Mouse (Mus musculus): ENCODE measurements around the gene Fbxo28. TPM values are rescaled to one million over a fixed set of nuclear protein-coding genes. Genes with fewer than 3 reads are reported as not detected.

Gene Fbxo28
- polyA plus RNA-seq (2015; fragmentation: Nextera tagmentation; extraction: Ambion mirVana), result 11.5 and 12.1 TPM in 2 replicates

DNA sequence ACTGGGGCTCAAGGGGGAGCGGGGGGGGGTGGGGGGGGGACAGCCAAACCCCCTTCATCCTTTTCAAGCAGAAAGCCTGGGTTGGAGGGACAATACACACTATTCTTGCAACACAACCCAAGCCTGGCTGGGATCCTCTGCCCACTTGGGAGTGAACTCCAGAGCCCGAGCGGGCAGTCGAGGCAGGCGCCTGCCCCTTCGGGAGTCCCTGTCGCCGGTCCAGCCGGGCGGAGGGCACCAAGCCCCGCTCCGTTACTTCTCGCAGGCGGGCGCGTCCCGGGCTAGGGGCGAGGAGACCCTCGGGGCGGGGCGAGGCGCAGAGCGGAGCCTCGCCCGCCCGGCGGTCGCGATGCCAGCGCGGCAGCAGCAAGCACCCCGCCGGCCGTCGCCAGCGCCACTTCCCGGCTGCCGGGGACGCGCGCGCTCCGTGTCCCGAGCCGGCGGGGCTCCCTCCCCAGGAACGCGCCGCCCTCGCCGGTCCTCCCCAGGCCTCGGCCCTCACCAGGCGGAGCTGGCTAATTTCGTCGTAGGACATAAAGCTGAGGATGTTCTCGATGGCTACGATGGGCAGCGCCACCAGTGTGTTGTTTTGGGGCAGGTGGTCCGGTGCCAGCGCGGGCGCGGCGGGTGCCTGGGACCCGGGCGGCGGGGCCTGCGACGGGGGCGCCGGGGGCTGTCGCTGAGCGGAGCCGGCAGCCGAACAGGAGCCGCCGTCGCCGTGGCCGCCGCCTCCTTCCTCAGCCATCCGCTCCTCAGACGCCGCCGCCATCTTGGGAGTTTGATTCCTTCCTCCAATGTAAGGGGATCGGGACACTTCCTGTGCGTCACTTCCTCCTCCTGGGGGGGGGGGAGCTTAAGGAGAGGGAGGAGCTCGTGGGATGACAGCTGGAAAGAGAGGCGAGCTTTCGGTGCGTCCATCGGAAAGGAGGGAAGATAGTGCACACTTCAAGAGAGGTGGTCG lies at the start of gene Fbxo28:
Fbxo28 (minus strand) TSS at position 809 of the 961 bp plus-strand sequence.
- H3K4me1 ChIP-seq (ENCODE audit: control insufficient read depth, insufficient read depth, low read length), result peaks cover 12% of the 10 kb centered on the region
- ATAC-seq, result peak; percentile 98
- peak within 1 kb of the TSS; percentile 91 for H3K9ac ChIP-seq (ENCODE audit: low read depth, low read length)
- peak within 1 kb of the TSS; percentile 98 for H3K4me3 ChIP-seq (ENCODE audit: low read length)
- no peaks in the 10 kb centered on the region for H3K36me3 ChIP-seq (ENCODE audit: control insufficient read depth, insufficient read depth, low read length)
- no peaks in the 10 kb centered on the region for H3K9me3 ChIP-seq (ENCODE audit: control insufficient read depth, low read length)
- peak within 1 kb of the TSS; percentile 67 for H3K27ac ChIP-seq (ENCODE audit: low read length)
- WGBS, result under 1% methylated on average over 90 of the region's 93 CpGs
- H3K4me2 ChIP-seq (ENCODE audit: low read depth, low read length), result peak within 1 kb of the TSS; percentile 88
- H3K27me3 ChIP-seq (replicated peaks; ENCODE audit: control insufficient read depth, insufficient read depth, low read length), result no peaks in the 10 kb centered on the region

DNA sequence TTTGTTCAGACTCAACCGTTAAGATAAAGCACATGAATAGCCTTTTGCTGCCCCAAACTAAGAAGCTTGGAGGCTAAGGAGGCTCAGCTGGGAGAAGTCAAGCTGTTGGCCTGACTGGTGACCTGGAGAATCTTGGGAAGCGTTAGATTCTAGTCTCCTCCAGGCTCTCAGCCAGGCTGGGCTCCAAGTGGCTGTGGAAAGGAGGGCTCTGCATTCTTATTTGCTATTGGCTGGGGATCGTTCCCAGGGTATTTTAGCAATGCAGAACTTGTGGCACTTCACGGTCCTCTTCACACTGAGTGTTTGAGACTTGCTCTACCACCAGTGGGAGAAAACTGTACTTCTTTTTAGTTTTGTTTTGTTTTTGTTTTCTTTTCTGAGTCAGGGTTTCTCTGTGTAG lies 47.3 kb upstream of the Fbxo28 start:
- no peak overlapping the region for H3K4me3 ChIP-seq (ENCODE audit: low read length)
- ATAC-seq, result no peak
- H3K4me2 ChIP-seq (ENCODE audit: low read depth, low read length), result no peak overlapping the region
- H3K36me3 ChIP-seq (ENCODE audit: control insufficient read depth, insufficient read depth, low read length), result no peaks in the 10 kb centered on the region
- WGBS, result 50% methylated on average over 4 of the region's 4 CpGs
- no peaks in the 10 kb centered on the region for H3K4me1 ChIP-seq (ENCODE audit: control insufficient read depth, insufficient read depth, low read length)
- H3K27ac ChIP-seq (ENCODE audit: low read length), result no peak overlapping the region
- H3K9me3 ChIP-seq (ENCODE audit: control insufficient read depth, low read length), result no peaks in the 10 kb centered on the region
- H3K9ac ChIP-seq (ENCODE audit: low read depth, low read length), result no peak overlapping the region
- no peaks in the 10 kb centered on the region for H3K27me3 ChIP-seq (replicated peaks; ENCODE audit: control insufficient read depth, insufficient read depth, low read length)

DNA sequence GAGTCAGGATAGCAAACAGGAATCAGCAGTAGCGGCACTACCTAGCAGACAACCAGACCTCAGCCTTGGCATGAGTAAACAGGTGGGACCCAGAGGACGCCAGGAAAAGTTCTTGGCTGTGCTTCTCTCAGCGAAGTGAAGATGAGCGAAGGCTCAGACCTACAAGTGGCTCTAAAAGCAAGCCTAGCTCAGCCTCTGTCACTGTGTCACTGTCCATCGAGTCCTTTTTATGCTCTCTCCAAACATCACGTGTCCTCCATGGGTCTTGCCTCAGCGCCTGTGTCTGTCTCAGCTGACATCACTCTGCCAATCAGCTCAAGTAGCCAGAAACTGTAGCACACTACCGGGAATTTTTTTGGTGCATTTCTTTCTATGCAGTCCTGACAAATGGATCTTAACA lies 45.0 kb upstream of the Fbxo28 start:
- no peaks in the 10 kb centered on the region for H3K9me3 ChIP-seq (ENCODE audit: control insufficient read depth, low read length)
- no peaks in the 10 kb centered on the region for H3K4me1 ChIP-seq (ENCODE audit: control insufficient read depth, insufficient read depth, low read length)
- H3K27me3 ChIP-seq (replicated peaks; ENCODE audit: control insufficient read depth, insufficient read depth, low read length), result no peaks in the 10 kb centered on the region
- no peak overlapping the region for H3K4me3 ChIP-seq (ENCODE audit: low read length)
- H3K36me3 ChIP-seq (ENCODE audit: control insufficient read depth, insufficient read depth, low read length), result no peaks in the 10 kb centered on the region
- no peak for ATAC-seq
- no peak overlapping the region for H3K27ac ChIP-seq (ENCODE audit: low read length)
- 91% methylated on average over 8 of the region's 8 CpGs for whole genome bisulfite sequencing
- no peak overlapping the region for H3K4me2 ChIP-seq (ENCODE audit: low read depth, low read length)
- H3K9ac ChIP-seq (ENCODE audit: low read depth, low read length), result no peak overlapping the region

DNA sequence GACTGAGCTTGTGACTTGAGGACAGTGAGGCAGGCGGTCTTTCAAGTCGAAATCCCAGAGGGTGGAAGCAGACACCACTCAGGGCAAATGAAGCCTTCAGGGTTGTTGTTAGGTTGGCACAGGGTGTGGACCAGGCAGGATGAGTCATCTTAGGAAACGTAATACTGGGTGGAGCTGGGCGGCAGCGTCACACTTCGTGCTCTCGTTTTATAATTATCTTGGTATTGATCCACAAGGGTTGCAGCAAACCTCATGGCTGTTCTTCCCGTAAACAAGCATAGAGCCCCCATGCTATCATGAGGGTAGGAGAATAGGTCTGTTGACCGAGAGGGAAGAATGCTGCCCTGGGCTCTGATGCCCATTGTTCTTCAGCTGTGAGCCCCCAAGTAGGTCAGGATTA lies 41.7 kb upstream of the Fbxo28 start:
- 55% methylated on average over 9 of the region's 9 CpGs for WGBS
- no peak for ATAC-seq

GRCm38 (mm10) chr1:182381327-182381726 lies 39.9 kb upstream of the Fbxo28 start:
- no peaks in the 10 kb centered on the region for H3K9me3 ChIP-seq (ENCODE audit: control insufficient read depth, low read length)
- WGBS, result 72% methylated on average over 3 of the region's 3 CpGs
- no peak overlapping the region for H3K9ac ChIP-seq (ENCODE audit: low read depth, low read length)
- ATAC-seq, result no peak
- no peaks in the 10 kb centered on the region for H3K27me3 ChIP-seq (replicated peaks; ENCODE audit: control insufficient read depth, insufficient read depth, low read length)
- no peak overlapping the region for H3K4me3 ChIP-seq (ENCODE audit: low read length)
- H3K4me2 ChIP-seq (ENCODE audit: low read depth, low read length), result no peak overlapping the region
- H3K4me1 ChIP-seq (ENCODE audit: control insufficient read depth, insufficient read depth, low read length), result no peaks in the 10 kb centered on the region
- no peak overlapping the region for H3K27ac ChIP-seq (ENCODE audit: low read length)
- H3K36me3 ChIP-seq (ENCODE audit: control insufficient read depth, insufficient read depth, low read length), result no peaks in the 10 kb centered on the region

More for the DNA sequence above, 41.7 kb upstream of the Fbxo28 start:
- no peaks in the 10 kb centered on the region for H3K36me3 ChIP-seq (ENCODE audit: control insufficient read depth, insufficient read depth, low read length)
- H3K4me1 ChIP-seq (ENCODE audit: control insufficient read depth, insufficient read depth, low read length), result no peaks in the 10 kb centered on the region
- H3K27me3 ChIP-seq (replicated peaks; ENCODE audit: control insufficient read depth, insufficient read depth, low read length), result no peaks in the 10 kb centered on the region
- no peak overlapping the region for H3K4me2 ChIP-seq (ENCODE audit: low read depth, low read length)
- H3K9ac ChIP-seq (ENCODE audit: low read depth, low read length), result no peak overlapping the region
- H3K4me3 ChIP-seq (ENCODE audit: low read length), result no peak overlapping the region
- no peak overlapping the region for H3K27ac ChIP-seq (ENCODE audit: low read length)
- H3K9me3 ChIP-seq (ENCODE audit: control insufficient read depth, low read length), result no peaks in the 10 kb centered on the region

- H3K36me3 ChIP-seq (ENCODE audit: control insufficient read depth, insufficient read depth, low read length), result no peaks in the 10 kb centered on the region
- H3K9me3 ChIP-seq (ENCODE audit: control insufficient read depth, low read length), result no peaks in the 10 kb centered on the region
- no peaks in the 10 kb centered on the region for H3K27me3 ChIP-seq (replicated peaks; ENCODE audit: control insufficient read depth, insufficient read depth, low read length)
- no peak for ATAC-seq
- H3K27ac ChIP-seq (ENCODE audit: low read length), result no peak overlapping the region
- no peak overlapping the region for H3K4me2 ChIP-seq (ENCODE audit: low read depth, low read length)
- 80% methylated on average over 7 of the region's 7 CpGs for WGBS
- no peak overlapping the region for H3K4me3 ChIP-seq (ENCODE audit: low read length)
- H3K9ac ChIP-seq (ENCODE audit: low read depth, low read length), result no peak overlapping the region
- no peaks in the 10 kb centered on the region for H3K4me1 ChIP-seq (ENCODE audit: control insufficient read depth, insufficient read depth, low read length)
Measured at GRCm38 (mm10) chr1:182380683-182381082, 39.3 kb upstream of the Fbxo28 start.

DNA sequence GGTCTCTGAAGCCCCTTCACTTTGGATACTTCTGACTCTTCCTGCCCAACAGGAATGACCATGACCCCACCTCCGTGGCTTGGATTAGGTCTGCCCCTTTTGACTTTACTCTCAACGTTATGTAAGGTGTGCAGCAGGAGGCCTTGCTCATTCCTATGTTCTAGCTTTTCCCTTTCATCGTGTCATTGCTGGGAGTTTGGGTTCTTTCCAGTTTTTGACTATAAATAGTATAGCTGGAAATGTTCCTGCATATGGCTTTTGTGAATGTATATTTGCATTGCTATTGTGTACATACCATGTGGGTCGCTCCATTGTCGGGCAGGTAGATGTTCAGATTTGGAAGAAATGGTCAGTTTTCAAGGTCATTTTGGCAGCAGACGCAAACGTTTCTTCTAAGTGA lies 37.4 kb upstream of the Fbxo28 start:
- WGBS, result 81% methylated on average over 7 of the region's 7 CpGs
- H3K27me3 ChIP-seq (replicated peaks; ENCODE audit: control insufficient read depth, insufficient read depth, low read length), result no peaks in the 10 kb centered on the region
- H3K36me3 ChIP-seq (ENCODE audit: control insufficient read depth, insufficient read depth, low read length), result no peaks in the 10 kb centered on the region
- no peak overlapping the region for H3K4me2 ChIP-seq (ENCODE audit: low read depth, low read length)
- H3K27ac ChIP-seq (ENCODE audit: low read length), result no peak overlapping the region
- no peak overlapping the region for H3K4me3 ChIP-seq (ENCODE audit: low read length)
- H3K4me1 ChIP-seq (ENCODE audit: control insufficient read depth, insufficient read depth, low read length), result no peaks in the 10 kb centered on the region
- ATAC-seq, result no peak
- H3K9me3 ChIP-seq (ENCODE audit: control insufficient read depth, low read length), result no peaks in the 10 kb centered on the region
- no peak overlapping the region for H3K9ac ChIP-seq (ENCODE audit: low read depth, low read length)

DNA sequence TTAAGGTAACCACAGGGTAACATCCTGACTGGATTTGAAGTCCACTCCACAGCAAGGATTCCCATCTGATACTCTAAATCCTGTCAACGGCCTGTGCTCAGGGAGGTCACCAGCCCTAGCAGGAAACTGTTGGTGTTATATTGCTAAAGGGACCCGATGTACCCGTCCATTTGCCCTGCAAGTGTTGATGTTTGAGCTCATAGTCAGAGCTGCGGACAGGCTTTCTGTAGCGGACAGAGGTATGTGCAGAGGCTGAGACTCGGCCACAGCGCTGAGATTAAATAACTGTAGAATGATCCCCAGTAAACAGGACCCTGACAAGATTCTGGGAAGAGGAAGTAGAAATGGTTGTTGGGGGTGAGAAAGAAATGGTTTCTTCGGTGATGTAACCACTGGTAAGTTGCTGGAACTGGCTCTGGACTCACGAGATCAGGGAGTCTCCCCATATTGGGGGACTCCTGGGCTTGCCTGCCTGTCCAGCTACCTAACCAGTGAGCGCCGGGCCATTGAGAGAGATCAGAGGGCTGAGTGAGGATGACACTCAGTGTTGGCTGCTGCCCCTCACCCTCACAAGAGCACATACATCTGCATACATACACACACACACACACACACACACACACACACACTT lies 36.9 kb upstream of the Fbxo28 start:
- Histone ChIP-seq H3K4me3 (ENCODE audit: low read length) (no peak overlapping the region), H3K27ac (ENCODE audit: low read length) (no peak overlapping the region), H3K9ac (ENCODE audit: low read depth, low read length) (no peak overlapping the region), H3K36me3 (ENCODE audit: control insufficient read depth, insufficient read depth, low read length) (no peaks in the 10 kb centered on the region), H3K27me3 (replicated peaks; ENCODE audit: control insufficient read depth, insufficient read depth, low read length) (no peaks in the 10 kb centered on the region), H3K4me2 (ENCODE audit: low read depth, low read length) (no peak overlapping the region), H3K9me3 (ENCODE audit: control insufficient read depth, low read length) (no peaks in the 10 kb centered on the region), H3K4me1 (ENCODE audit: control insufficient read depth, insufficient read depth, low read length) (no peaks in the 10 kb centered on the region)
- WGBS, result 77% methylated on average over 11 of the region's 11 CpGs
- ATAC-seq, result no peak

DNA sequence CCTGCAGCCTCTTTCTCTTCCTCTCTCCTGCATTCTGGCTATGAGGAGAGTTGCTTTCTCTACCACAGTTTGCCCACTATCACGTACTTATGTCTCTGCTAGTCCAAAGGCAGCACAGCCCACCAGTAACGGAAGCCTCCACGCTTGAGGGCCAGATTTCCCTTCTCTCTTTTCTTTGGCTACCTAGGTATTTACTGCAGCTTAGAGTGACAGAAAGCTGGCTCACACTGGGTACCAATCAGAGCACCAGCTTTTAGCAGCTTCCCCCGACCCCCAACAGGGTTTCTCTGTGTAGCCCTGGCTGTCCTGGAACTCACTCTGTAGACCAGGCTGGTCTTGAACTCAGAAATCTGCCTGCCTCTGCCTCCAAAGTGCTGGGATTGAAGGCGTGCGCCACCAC lies 36.1 kb upstream of the Fbxo28 start:
- Histone ChIP-seq H3K36me3 (ENCODE audit: control insufficient read depth, insufficient read depth, low read length) (no peaks in the 10 kb centered on the region), H3K9me3 (ENCODE audit: control insufficient read depth, low read length) (no peaks in the 10 kb centered on the region), H3K27me3 (replicated peaks; ENCODE audit: control insufficient read depth, insufficient read depth, low read length) (no peaks in the 10 kb centered on the region), H3K9ac (ENCODE audit: low read depth, low read length) (no peak overlapping the region), H3K4me2 (ENCODE audit: low read depth, low read length) (no peak overlapping the region), H3K27ac (ENCODE audit: low read length) (no peak overlapping the region), H3K4me1 (ENCODE audit: control insufficient read depth, insufficient read depth, low read length) (no peaks in the 10 kb centered on the region), H3K4me3 (ENCODE audit: low read length) (no peak overlapping the region)
- no peak for ATAC-seq
- WGBS, result 83% methylated on average over 6 of the region's 6 CpGs
